Mouse (Mus musculus) c-Kit-positive CD71-positive TER-119-negative erythroid progenitor cells, embryonic 14.5 days (primary cell): ENCODE results near the gene Ucp3.
"Not testable (repeated sequence)": the region's sequence is repeated elsewhere in the genome, so short reads cannot be mapped to it uniquely, and the experiment has no call there.

Experiments used
- DNase-seq: peaks from one replicate; pipeline ENCODE4 v3.0.0-alpha.2; 2013; ENCODE audit warnings: low read depth

Ucp3 gene

GRCm38 (mm10) chr7:100473846-100474454, 1.2 kb downstream of the Ucp3 start:
- no peak for DNase-seq

- DNase-seq: no peak
Observed at GRCm38 (mm10) chr7:100474680-100475079, 1.9 kb downstream of the Ucp3 start.

- DNase-seq: no peak
Observed at GRCm38 (mm10) chr7:100479100-100479822, 6.5 kb downstream of the Ucp3 start.

- DNase-seq: no peak
Observed at GRCm38 (mm10) chr7:100479823-100480164, 7.0 kb downstream of the Ucp3 start.

GRCm38 (mm10) chr7:100480175-100480574, 7.4 kb downstream of the Ucp3 start:
- DNase-seq: no peak

GRCm38 (mm10) chr7:100482046-100482445, 9.3 kb downstream of the Ucp3 start:
- not testable (repeated sequence) for DNase-seq

GRCm38 (mm10) chr7:100484493-100484892, 11.7 kb downstream of the Ucp3 start:
- no peak for DNase-seq

GRCm38 (mm10) chr7:100487301-100487700, 14.5 kb downstream of the Ucp3 start:
- no peak for DNase-seq

GRCm38 (mm10) chr7:100488474-100489048, 15.8 kb downstream of the Ucp3 start:
- DNase-seq: no peak

- DNase-seq: no peak
Observed at GRCm38 (mm10) chr7:100492391-100493116, 19.8 kb downstream of the Ucp3 start.

GRCm38 (mm10) chr7:100493117-100493483, 20.3 kb downstream of the Ucp3 start, which contains the start of gene Ucp2:
Ucp2 (plus strand) TSS chr7:100493337.
- DNase-seq: peak; percentile 90

- DNase-seq: no peak
Observed at GRCm38 (mm10) chr7:100493484-100494414, 21.0 kb downstream of the Ucp3 start.

- DNase-seq: no peak
Observed at GRCm38 (mm10) chr7:100494415-100494831, 21.6 kb downstream of the Ucp3 start.

- DNase-seq: no peak
Observed at GRCm38 (mm10) chr7:100495042-100495441, 22.3 kb downstream of the Ucp3 start.

GRCm38 (mm10) chr7:100495581-100496251, 22.9 kb downstream of the Ucp3 start:
- DNase-seq: peak; percentile 71

GRCm38 (mm10) chr7:100496371-100496770, 23.6 kb downstream of the Ucp3 start:
- no peak for DNase-seq

- no peak for DNase-seq
Observed at GRCm38 (mm10) chr7:100496791-100497190, 24.0 kb downstream of the Ucp3 start.

GRCm38 (mm10) chr7:100497402-100497801, 24.6 kb downstream of the Ucp3 start:
- DNase-seq: no peak

- DNase-seq: no peak
Observed at GRCm38 (mm10) chr7:100497982-100498381, 25.2 kb downstream of the Ucp3 start.

GRCm38 (mm10) chr7:100499465-100499864, 26.7 kb downstream of the Ucp3 start:
- no peak for DNase-seq
